Mouse (Mus musculus) myocyte (in vitro differentiated cells): ENCODE results near the gene Fscn1.

Source experiments
- CEBPB ChIP-seq: IDR thresholded peaks from 2 replicates; pipeline ENCODE4 v1.6.1; 2011; ENCODE audit warnings: mild to moderate bottlenecking, moderate library complexity; ENCODE audit not compliant: poor library complexity, insufficient read depth, severe bottlenecking
- MAX ChIP-seq: IDR thresholded peaks from one replicate; pipeline ENCODE4 v1.6.1; 2011; ENCODE audit warnings: low read depth, mild to moderate bottlenecking, control low read depth
- MYOD1 ChIP-seq, 3 experiments: IDR thresholded peaks; one replicate each; pipeline ENCODE4 v1.6.1; 2011; ENCODE audit warnings: control low read depth in 2 of 3, low read depth in 2 of 3, mild to moderate bottlenecking in 2 of 3, moderate library complexity in 1 of 3; ENCODE audit not compliant: insufficient read length in 2 of 3, control insufficient read depth in 1 of 3
- MYOG ChIP-seq, 3 experiments: IDR thresholded peaks; one replicate each; pipeline ENCODE4 v1.6.1; 2011; ENCODE audit warnings: control low read depth in 2 of 3, low read depth in 2 of 3, mild to moderate bottlenecking in 2 of 3; ENCODE audit not compliant: insufficient read length in 2 of 3, control insufficient read depth in 1 of 3, insufficient read depth in 1 of 3
- POLR2A ChIP-seq: IDR thresholded peaks from one replicate; pipeline ENCODE4 v1.6.1; 2011; ENCODE audit warnings: low read depth, mild to moderate bottlenecking, control low read depth, moderate library complexity; ENCODE audit not compliant: insufficient read length
- TCF12 ChIP-seq: IDR thresholded peaks from one replicate; pipeline ENCODE4 v1.6.1; 2011; ENCODE audit warnings: mild to moderate bottlenecking, control low read depth; ENCODE audit not compliant: poor library complexity, insufficient read depth, severe bottlenecking
- USF1 ChIP-seq: IDR thresholded peaks from one replicate; pipeline ENCODE4 v1.6.1; 2011; ENCODE audit warnings: low read depth, mild to moderate bottlenecking, control low read depth, moderate library complexity

- no peak for TF ChIP-seq POLR2A
- no peak for TF ChIP-seq TCF12
- no peak for TF ChIP-seq MYOG (IDR thresholded peaks at IDR 0.05; ENCODE audit: control insufficient read depth in 1 of 3, insufficient read depth in 1 of 3, insufficient read length in 2 of 3, low read depth in 2 of 3)
- no peak for TF ChIP-seq MYOD1 (IDR thresholded peaks at IDR 0.05; ENCODE audit: control insufficient read depth in 1 of 3, insufficient read length in 2 of 3, low read depth in 2 of 3)
- TF ChIP-seq CEBPB: no peak
- TF ChIP-seq USF1: no peak
- no peak for TF ChIP-seq MAX
Observed at GRCm38 (mm10) chr5:142936336-142936719, 23.8 kb upstream of the Fscn1 start.
